Mouse (Mus musculus) ovary, adult 2 months (tissue): Measurements from ENCODE around the gene Fam57b. TPM values are rescaled to one million over a fixed set of nuclear protein-coding genes. Genes with fewer than 3 reads are reported as not detected.

Experiments used
- polyA plus RNA-seq: library from polyadenylated mRNA; depleted of rRNA; stranded (reverse); fragments of >200 nt; gene quantifications from 2 replicates; pipeline ENCODE4 v1.2.3, GENCODE M21; 2012; rRNA removed

The Fam57b gene
- 8.3 and 9.0 TPM in 2 replicates for polyA plus RNA-seq

DNA sequence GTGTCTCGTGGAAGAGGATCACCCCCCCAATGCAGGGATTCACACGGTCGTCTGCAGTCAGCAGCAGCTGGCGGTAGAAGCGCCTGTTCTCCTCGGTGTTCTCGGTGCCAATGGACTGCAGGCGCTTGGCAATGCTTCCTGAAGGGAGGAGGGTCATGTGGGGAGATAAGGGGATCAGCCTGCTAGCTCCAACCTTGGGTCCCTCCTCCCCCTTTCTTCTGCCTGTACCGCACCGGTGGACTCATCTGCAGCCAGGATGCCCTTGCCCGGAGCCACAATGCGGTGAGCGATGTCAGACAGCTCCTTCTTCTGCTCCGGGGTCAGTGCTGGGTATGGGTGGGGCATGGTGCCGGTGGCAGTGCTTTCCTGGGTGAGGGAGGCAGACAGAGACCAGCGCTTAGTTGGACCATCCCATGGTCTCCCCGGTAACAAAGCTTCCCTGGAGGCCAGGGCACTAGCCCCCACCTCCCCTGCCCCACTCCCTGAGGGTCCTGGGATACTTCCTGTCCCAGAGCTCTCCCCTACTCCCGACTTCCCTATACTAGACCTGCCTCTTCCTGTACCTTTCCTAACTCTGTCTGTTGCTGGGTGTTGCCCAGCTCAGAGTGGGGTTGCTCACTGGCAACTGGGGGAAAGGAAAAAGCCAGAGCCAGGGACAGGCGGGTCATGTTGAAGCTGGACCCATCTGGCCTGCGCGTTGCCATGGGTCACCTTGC, at the start of gene Fam57b:
Gene Fam57b, plus strand, starts transcription at position 258 of the 716 bp plus-strand sequence.

DNA sequence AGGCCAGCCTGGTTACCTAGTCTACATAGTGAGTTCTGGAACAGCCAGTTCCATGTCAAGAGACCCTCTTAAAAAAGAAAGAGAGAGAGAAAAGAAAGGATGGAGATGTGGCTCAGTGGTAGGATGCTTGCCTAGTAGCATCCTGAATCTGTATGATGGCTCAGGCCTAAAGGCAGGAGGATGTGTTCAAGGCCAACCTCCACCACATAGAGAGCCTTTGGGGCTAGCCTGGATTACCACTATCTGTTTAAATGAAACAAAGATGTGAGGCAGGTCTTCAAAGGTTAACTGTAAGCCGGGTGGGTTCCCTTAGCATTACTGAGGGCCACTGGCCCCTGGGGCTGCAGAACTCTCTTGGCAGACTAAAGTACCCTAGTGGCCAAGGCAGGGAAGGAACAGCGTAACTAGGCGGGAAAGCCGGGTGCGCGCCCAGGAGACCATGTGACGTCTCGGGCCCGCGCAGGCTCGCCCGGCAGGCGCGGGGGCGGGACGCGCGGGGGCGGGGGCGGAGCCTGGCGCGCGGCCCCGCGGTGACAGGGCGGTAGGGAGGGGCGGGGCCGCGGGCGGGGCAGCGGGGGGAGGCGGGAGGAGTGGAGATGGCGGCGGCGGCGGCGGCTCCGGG, 38.3 kb upstream of the Fam57b start, which contains the start of gene Mapk3:
Gene Mapk3, plus strand, starts transcription at position 552 of the 622 bp plus-strand sequence.

DNA sequence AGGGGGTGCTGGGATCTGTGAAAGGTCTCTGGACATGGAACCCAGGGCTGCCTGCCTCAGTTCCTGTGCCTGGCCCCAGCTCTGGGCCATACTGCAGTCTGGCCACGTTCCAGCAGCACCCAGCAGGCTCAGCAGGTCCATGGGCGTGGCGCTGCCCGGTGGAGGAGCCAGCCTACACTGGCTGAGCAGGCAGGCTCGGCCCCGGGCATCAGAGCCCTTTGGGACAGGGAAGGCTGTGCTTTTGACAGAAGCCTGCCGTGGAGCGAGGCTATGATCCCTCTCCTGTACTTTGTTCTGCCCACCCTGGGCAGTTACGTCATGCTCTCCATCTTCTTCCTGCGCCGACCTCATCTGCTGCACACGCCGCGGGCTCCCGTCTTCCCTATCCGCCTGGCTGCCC, 31.3 kb upstream of the Fam57b start, which contains the start of gene Gdpd3:
Gene Gdpd3, plus strand, starts transcription at position 134 of the 400 bp plus-strand sequence.

DNA sequence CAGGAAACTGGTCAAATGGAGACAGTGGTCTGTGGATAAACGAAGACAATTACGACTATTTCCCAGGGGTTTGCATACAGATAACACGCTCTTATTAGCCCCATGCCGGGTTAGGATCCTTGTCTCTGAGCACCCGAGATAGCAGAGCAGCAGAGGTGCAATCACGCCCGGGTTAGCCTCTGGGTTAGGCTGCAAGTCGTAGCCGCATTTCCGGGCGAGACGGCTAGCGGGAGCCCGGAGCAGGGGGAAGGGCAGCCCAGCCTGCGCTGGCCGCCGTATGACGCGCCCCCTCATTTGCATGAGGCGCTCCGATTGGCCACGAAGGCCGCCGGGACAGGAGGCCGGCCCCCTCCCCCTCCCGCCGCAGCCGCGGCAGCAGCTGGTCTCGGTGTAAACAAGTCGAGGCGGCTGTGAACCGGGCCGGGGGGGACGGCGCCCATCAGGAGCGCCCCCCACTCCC, 20.8 kb upstream of the Fam57b start, which contains the start of gene Ypel3:
Gene Ypel3, plus strand, starts transcription at position 358 of the 460 bp plus-strand sequence.

DNA sequence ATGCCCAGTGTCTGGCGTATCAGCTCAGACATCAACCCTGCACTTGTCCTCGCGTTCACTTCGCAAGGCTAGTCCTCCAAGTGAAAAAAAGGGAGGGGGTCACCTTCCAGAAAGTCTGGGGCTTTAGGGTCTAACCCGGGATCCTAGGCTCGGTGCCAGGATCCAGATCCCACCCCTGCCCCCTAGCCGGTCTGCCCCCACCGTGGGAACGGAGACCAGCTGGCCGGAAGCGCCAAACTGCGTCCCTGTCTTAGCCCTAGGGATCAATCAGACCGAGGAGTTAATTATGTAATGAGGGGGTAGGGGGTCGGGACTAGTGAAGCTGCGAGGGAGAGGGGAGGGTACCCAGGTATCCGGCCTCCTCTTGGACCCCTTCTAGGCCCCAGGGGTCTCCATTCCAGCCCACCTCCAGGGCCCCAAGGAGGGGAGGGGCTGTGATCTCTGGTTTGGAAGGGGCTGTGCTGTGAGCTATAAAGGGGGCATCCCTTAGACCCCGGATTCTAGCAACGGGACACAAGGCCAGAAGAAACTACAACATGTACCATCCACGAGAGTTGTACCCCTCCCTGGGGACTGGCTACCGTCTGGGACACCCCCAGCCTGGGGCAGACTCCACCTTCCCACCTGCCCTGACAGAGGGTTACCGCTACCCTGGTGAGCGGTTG, 16.4 kb upstream of the Fam57b start, which contains the start of gene Tbx6:
Gene Tbx6, plus strand, starts transcription at position 513 of the 665 bp plus-strand sequence.

DNA sequence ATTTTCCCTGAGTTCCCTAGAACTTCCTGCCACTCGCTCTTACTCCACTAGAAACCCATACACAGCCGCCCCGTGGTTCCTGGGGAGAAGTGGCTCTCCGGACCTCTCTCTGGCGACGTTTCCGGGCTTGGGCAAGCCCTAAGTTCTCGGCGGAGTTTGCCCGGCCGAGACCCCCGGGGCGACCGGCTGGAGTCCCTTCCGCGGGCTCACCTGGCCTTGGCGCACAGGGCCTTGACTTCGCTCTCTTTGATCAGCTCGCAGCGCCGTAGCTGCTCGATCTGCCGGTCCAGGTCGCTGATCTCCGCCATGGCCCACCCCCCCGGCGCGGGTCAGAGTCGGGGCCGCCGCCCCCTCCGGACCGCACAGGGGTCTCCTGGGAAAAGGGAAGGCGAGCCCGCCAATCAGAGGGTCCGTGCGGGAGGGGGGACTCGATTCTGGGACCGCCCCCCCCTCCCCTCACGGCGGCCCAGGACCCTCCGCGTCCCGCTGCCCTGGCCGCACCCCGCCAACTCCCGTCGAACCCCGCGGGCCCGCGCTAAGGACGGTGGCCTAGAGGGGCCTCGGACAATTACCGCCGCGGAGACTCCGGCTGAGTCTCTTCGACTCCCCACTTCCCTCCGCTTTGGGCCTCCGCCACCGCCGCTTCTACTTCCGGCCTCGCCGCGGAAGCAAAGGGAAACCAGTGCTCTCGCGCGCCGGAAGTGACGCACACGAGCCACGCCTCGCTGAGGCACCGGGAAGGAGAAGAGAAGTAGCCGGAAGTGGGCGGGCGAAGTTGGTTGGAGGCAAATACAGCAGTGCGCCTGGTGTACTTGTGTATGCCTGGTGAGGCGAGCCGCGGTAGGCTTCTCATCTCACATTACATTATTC, 5.4 kb upstream of the Fam57b start, which contains the start of gene Ppp4c:
Gene Ppp4c, minus strand, starts transcription at position 646 of the 870 bp plus-strand sequence.

DNA sequence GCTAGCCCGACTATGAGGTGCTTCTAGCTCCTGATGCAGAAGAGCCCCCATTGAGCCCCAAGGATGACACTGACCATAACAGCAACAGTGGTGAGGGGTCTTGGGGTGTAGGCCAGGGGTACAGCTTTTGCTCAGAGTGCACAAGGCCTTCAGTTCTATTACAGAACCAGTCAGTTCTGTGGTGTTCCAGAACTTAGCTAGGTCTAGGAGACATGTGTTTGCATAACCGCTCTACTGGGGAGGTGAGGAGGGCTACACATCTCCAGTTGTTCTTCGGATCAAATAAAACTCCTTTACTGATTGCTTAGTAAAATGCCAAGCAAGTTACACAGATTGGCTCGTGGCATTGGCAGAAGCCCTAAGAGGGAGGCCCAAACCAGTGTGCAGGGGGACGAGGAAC, 34.1 kb downstream of the Fam57b start, which contains the start of gene 4930451I11Rik:
Gene 4930451I11Rik, minus strand, starts transcription at position 101 of the 400 bp plus-strand sequence.

DNA sequence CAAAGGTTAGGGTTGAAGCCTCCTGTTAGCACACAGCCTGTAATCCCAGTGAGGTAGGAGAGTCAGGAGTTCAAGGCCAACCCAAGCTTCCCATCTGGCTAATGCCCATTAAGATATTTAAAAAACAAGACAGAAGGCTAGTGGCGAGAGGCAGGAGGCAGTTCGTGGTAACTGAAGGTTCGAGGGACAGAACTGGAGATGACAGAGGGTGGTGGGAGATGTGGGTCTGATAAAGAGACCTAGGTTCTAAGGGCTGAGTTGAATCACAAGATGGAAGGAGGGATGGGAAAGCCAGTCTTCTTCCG, 49.6 kb downstream of the Fam57b start, which contains the start of gene Doc2a:
Gene Doc2a, plus strand, starts transcription at position 301 of the 305 bp plus-strand sequence.

DNA sequence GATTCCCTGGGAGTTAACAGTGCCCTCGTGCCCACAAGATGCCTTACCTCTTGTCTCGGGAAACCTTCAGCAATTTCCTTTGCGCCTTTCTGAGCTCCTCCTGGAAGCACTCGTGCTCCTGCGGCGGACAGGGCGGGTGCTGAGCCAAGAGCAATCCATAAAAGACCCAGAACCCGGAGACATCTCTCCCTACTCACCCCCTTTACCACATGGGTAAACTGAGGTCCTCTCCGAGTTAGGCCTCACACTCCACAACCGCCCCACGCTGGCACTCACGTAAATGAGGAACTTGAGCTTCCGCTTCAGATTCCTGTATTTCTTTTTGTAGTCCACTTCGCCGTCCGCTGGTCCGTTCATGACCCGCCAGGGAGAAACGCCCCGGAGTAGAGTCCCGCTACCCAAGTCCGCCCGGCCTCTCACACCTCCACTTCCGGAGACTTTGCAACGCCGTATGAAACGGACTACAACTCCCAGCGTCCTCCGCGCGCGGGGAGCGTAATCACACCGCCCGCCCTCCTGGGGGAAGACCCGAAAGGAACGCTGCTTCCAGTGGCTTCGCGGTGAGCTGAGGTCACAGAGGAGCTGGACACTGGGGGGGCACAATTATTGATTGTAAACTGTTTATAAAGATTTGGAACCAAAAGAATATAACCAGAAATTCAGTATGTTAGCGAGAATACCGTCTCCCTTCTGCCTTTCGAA, 64.1 kb downstream of the Fam57b start, which contains the start of gene Hirip3:
Gene Hirip3, plus strand, starts transcription at position 544 of the 702 bp plus-strand sequence.

DNA sequence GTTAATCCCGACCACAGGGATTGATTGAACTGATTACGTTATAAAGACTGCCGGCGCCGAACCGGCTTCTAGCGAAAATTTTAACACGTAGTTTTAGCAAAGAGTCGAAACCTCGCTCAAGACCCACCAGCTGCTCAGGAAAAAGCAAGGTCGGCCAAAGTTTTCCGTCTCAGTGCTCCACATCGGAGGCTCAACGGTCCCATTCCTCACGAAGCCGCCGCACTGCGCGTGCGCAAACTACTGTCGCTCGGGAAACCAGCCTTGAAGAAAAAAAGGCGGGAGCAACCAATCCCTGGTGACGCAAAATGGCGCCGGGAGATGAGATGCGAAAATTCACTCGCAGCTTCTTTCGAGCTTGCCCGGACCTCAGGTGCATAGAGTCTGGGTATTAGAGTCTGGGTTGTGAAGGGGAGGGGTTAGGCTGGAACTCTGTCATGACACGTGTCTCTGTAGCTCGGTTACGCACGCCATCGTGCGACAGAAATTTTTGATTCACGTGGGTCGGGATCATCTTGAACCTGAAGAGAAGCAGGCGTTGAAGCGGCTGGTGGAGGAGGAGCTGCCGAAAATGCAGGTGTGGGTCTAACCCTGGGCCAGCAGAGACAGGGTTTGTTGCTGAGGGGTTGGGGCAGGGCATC, 64.8 kb downstream of the Fam57b start, which contains the start of gene Ino80e:
Gene Ino80e, minus strand, starts transcription at position 231 of the 638 bp plus-strand sequence.

Other genes with a start within 250 kb of the Fam57b start
- 143 and 153 TPM in 2 replicates for gene Eif3c, start 231.3 kb upstream of the Fam57b start, polyA plus RNA-seq
- gene Apobr, start 212.7 kb upstream of the Fam57b start, polyA plus RNA-seq = 5.2 and 5.6 TPM in 2 replicates
- gene Cln3, start 211.9 kb upstream of the Fam57b start, polyA plus RNA-seq = 93.1 and 135 TPM in 2 replicates
- gene Il27, start 202.7 kb upstream of the Fam57b start, polyA plus RNA-seq = 0.42 TPM in 1 of 2 replicates, not detected in the other
- 135 and 164 TPM in 2 replicates for gene Nupr1, start 166.8 kb upstream of the Fam57b start, polyA plus RNA-seq
- 53.8 and 56.8 TPM in 2 replicates for gene Sgf29, start 148.4 kb upstream of the Fam57b start, polyA plus RNA-seq
- gene Sult1a1, start 121.2 kb upstream of the Fam57b start, polyA plus RNA-seq = 36.6 and 41.1 TPM in 2 replicates
- 71.6 and 99.0 TPM in 2 replicates for gene Bola2, start 102.3 kb upstream of the Fam57b start, polyA plus RNA-seq
- 35.0 and 35.2 TPM in 2 replicates for gene Slx1b, start 101.9 kb upstream of the Fam57b start, polyA plus RNA-seq
- gene Coro1a, start 89.9 kb upstream of the Fam57b start, polyA plus RNA-seq = 68.2 and 90.8 TPM in 2 replicates
- 270 and 291 TPM in 2 replicates for gene Mapk3, start 38.1 kb upstream of the Fam57b start, polyA plus RNA-seq
- gene Gdpd3, start 31.3 kb upstream of the Fam57b start, polyA plus RNA-seq = 16.7 and 25.4 TPM in 2 replicates
- gene Ypel3, start 20.7 kb upstream of the Fam57b start, polyA plus RNA-seq = 456 and 506 TPM in 2 replicates
- gene Tbx6, start 16.2 kb upstream of the Fam57b start, polyA plus RNA-seq = 3.5 and 5.3 TPM in 2 replicates
- 245 and 279 TPM in 2 replicates for gene Ppp4c, start 5.2 kb upstream of the Fam57b start, polyA plus RNA-seq
- gene 4930451I11Rik, start 34.0 kb downstream of the Fam57b start, polyA plus RNA-seq = not detected in 2 replicates
- 0.12 and 0.45 TPM in 2 replicates for gene Doc2a, start 49.7 kb downstream of the Fam57b start, polyA plus RNA-seq
- gene Hirip3, start 64.3 kb downstream of the Fam57b start, polyA plus RNA-seq = 11.2 and 13.2 TPM in 2 replicates
- gene Ino80e, start 64.7 kb downstream of the Fam57b start, polyA plus RNA-seq = 82.1 and 86.8 TPM in 2 replicates
- 167 and 168 TPM in 2 replicates for gene Taok2, start 87.0 kb downstream of the Fam57b start, polyA plus RNA-seq
- 86.4 and 116 TPM in 2 replicates for gene Tmem219, start 125.2 kb downstream of the Fam57b start, polyA plus RNA-seq
- gene Kctd13, start 131.2 kb downstream of the Fam57b start, polyA plus RNA-seq = 44.3 and 45.2 TPM in 2 replicates
- gene Asphd1, start 151.9 kb downstream of the Fam57b start, polyA plus RNA-seq = 0.18 and 0.73 TPM in 2 replicates
- 12.3 and 14.6 TPM in 2 replicates for gene Sez6l2, start 152.9 kb downstream of the Fam57b start, polyA plus RNA-seq
- gene Cdipt, start 178.2 kb downstream of the Fam57b start, polyA plus RNA-seq = 307 and 318 TPM in 2 replicates
- 2.1 and 2.2 TPM in 2 replicates for gene Cdiptos, start 178.4 kb downstream of the Fam57b start, polyA plus RNA-seq
- 82.1 and 99.8 TPM in 2 replicates for gene Mvp, start 217.0 kb downstream of the Fam57b start, polyA plus RNA-seq
- 2.2 and 4.7 TPM in 2 replicates for gene Pagr1b, start 218.8 kb downstream of the Fam57b start, polyA plus RNA-seq
- 1.3 and 3.5 TPM in 2 replicates for gene Pagr1a, start 219.7 kb downstream of the Fam57b start, polyA plus RNA-seq
- gene Gm42742, start 223.4 kb downstream of the Fam57b start, polyA plus RNA-seq = 60.7 and 61.9 TPM in 2 replicates
- gene Prrt2, start 223.5 kb downstream of the Fam57b start, polyA plus RNA-seq = 20.6 and 34.9 TPM in 2 replicates
- gene Maz, start 229.4 kb downstream of the Fam57b start, polyA plus RNA-seq = 393 and 433 TPM in 2 replicates
- gene Kif22, start 244.8 kb downstream of the Fam57b start, polyA plus RNA-seq = 6.5 and 11.3 TPM in 2 replicates